Mouse (Mus musculus): ENCODE results near the gene Synj1.

DNA sequence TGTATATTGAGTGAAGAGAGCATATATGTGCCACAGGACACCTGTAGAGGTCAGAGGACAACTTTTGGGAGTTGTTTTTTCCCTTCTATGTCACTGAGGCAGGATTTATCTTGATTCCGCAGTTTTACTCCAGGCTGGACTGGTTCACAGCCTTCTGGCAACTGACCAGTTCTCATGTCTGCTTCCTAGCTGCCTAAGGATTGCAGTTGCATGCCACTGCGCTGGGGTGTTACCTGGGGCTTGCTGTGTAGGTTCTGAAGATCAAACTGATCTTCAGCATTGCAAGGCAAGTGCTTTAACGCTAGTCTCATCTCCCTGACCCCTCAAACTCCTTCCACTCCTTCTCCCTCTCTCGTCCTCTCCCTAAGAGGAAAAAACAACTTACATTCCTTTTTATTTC, 47.9 kb downstream of the Synj1 start:
- TF ChIP-seq CTCF (IDR thresholded peaks at IDR 0.05; ENCODE audit: control insufficient read depth, insufficient read depth, insufficient read length) (no peak), USF1 (IDR thresholded peaks at IDR 0.05; ENCODE audit: low read depth) (no peak), MAX (IDR thresholded peaks at IDR 0.05) (no peak)
